Mouse (Mus musculus) R1 (cell line): ENCODE data around the gene Dnajb2.
A peak's percentile ranks its signal among the peaks of the same experiment; 100 is the strongest.

Source experiments
- DNase-seq: peaks from one replicate; pipeline ENCODE4 v3.0.0-alpha.2; 2018; ENCODE audit warnings: low read depth, low spot score

The Dnajb2 gene

DNA sequence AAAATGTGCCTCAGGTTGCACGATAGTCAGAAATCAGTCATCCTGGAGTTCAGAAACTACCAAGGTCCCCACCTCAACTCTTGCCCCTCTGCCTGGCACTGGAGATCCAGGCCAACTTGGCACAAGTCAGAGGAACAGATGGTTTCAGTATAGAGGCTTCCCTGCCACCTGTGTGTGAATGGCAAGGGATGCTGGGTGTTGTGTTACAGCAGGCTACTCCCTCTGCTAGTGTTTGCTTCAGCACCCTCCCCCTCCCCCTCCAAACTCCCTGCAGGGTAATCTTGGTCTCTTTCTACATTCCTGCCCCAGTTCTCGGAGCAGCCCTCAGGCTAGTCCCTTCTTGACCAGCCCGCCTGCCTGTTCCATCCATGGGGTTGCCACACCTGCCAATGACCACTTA is 14.3 kb downstream of the Dnajb2 start:
- DNase-seq = no peak

DNA sequence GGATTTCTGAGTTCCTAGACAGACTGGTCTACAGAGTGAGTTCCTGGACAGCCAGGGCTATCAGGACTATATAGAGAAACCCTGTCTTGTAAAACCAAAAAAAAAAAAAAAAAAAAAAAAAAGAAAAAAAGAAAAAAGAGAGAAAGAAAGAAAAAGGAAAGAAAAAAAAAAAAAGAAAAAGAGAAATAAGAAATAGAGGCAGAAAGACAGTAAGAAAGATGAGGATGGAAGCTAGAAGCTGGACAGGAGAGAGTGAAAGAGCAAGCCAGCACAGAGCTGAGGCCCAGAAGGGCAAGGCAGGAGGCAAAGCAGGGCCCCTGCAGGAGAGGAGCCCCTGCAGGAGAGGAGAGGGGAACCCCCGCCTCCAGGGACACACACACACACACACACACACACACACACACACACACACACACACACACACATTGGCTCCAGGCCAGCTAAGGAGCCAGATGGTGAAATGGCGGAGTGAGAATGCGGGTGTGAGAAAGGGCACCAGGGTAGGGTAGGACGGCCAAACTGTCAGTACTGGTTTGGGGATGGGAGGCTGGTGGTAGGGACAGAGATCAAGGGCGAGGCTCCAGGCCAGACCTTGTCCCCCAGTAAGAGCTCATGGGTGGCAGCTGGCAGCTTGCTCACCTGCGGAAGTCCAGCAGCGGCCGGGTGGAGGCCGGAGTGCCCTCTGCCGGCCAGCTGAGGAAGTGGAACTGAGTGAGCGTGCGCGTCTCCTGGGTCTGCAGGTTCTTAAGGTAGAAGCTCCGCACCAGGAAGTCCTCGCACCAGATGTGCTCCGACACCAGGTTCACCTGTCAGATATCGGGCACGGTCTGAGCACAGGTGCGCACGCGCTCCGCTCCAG is 15.1 kb downstream of the Dnajb2 start:
- DNase-seq = peak; percentile 83

DNA sequence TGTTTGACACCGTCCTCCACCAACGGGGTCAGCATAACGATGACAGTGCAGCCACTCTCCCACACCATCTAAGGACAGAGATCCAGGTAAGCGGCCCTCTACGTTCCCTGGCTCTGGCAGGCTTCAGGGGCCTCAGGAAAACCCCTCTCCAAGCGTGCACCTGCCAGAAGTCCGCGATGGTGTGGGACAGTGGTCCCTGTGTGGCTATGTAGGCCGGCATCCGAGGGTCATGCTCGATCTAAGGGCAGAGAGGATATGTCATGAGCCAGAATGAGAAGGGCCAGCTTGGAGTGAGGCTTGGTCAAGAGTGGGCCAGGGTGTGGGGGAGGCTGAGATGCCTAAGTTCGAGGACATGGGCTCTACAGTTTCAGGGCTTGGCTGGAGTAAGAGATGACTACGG is 16.1 kb downstream of the Dnajb2 start:
- DNase-seq = no peak

DNA sequence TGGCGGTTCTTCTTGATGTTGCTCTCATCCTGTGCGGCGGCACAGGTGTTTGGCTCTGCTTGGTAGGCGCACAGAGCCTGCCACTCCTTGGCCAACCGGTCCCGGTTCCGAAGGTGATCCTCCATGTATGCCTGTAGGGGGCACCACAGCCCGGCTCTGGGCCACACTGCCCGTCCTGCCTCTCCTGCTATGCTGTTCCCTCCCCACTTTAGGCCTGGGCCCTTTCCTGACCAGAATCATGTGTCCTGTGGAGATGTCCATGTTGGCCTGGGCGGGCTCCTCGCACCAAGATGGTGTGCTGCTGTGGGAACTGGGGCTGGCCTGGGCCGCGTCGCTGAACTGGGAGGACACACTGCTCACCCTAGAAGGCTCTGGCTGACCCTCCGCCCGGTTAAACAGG is 16.8 kb downstream of the Dnajb2 start:
- peak; percentile 58 for DNase-seq

DNA sequence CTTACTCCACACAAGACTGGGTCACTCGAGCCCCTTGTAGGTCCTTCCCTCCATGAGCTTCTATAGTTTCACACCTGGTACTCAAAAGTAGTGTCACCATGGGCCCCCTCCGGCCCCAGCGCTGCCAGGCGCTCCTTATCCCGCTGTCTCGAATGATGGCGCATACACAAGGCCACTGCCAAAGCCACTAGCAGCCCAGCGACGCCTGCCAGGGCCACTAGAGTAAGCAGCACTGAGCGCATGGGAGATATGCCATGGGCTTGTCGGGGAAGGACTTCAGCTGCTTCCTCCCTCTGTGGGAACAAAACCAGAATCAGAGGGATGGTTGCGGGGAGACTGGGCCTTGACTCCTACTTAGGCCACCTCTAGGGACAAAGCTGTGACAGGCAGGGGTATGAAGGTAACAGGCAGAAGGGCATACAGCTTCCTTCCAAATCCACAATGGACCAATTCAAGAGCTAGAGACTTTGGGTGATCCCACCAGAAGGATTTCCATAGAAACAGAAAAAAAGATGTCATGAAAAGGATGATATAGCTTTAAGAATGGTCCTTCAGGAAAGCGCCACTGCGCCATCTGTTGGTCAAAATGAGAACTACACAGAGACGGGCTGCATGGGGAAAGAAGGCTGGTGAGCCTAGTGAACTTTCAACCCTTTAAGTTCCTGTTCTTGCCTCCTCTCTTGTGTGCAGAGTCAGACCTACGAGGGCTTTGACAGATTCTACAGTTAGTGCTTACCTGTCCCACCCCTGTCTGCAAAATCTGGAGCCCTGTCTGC is 17.8 kb downstream of the Dnajb2 start:
- peak; percentile 79 for DNase-seq

DNA sequence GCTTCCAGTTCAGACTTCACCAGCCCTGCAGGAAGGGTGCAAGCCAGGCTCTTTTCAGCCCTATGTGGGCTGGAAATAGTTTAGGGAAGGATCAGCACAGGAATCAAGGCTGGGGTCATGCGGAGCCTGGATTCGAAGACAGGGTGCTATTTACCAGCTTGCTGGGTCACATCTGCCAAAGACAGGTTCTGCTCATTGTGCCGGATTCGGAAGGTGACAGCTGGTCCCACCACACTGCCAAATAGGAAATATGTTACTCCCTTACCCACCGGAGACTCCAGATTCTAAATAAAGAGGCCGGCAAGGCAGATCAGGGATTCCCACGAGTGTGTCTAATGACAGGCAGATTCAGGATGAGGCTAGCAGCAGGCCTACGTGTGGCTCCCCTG is 18.4 kb downstream of the Dnajb2 start:
- DNase-seq = no peak

DNA sequence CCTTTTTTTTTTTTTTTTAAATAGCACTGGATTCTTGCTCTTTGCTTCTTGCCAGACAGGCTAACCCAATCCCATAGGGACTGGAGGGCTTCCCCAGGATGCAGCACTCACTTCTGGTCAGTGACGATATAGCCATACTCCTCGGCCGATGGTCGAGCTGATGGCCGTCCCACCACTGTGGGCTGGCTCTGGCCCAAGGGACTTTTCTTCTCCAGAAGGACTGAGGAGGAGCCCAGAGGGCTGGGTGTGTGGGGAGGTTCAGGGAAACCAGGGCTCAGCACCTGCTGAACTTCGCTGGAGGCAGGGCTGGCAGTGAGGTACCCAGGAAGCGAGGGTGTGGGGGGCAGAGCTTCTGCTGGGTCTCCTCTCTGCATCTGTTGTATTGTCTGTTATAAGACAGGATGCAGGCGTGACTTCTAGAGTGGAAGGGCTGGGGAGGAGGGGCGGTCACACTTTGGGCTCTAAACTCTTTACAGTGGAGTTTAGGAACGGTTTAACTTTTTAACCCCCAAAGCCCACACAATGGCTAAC is 19.4 kb downstream of the Dnajb2 start:
- no peak for DNase-seq

DNA sequence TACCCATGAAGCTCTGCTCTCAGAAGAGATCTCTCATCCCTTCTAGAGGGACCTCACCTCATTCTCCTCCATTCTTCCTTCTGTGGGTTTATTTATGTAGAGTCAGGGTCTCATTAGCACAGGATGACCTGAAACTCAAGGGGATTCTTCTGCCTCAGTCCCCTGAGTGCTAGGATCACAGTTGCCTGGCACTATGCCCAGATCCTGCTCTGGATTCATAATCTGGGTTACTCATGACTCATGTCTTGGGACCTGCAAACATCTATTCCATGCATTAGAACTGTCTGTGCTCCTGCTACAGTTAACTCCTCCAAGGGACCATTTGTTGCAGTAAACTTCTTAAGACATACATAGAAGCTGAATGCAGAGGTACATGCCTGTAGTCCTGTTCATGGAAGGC is 25.1 kb downstream of the Dnajb2 start:
- DNase-seq = no peak

DNA sequence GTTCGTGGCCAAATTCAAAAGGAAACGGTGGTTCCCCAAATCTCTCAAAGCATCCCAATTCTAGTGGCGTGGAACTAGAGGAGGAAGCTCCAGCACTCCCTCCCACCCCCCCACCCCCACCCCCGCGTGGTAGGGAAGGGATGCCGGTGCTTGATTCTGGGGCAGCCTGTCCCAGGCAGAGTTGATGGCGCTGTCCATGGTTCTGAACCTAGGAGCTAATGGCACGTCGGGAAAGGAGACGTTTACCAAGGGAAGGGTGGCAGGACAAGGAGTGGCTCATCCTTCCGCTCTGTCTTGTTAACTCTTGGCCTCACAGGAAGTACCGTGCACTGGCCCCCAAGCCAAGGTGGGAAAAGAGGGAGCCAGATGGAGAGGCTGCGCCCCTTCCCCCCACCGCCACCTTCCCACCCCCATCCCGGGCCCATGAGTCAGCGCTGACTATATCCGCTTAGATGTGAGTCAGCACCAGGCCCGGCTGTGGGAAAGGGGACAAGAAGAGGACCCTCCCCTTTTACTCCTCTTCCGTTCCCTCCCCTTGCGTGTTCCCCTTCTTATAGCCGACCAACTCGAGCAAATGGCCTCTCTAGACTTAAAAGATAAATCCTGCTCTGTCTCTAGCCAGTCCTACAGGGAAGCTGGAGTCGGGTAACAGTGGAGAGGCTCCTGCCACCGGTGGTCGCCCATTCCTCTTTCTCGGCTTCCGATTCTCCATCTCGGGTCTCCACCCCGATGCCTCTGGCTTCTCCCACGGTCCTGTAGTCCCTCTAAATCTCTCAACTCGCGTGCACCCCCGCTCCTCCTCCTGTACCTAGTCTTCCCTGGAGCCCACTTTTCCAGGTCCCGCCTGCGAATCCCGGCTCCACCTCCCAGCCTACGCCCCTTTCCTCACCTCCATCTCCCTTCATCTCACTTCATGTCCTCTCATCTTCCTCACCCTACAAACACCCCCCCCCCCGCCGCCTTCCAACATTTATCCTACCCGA is 27.1 kb downstream of the Dnajb2 start:
- peak; percentile 90 for DNase-seq

DNA sequence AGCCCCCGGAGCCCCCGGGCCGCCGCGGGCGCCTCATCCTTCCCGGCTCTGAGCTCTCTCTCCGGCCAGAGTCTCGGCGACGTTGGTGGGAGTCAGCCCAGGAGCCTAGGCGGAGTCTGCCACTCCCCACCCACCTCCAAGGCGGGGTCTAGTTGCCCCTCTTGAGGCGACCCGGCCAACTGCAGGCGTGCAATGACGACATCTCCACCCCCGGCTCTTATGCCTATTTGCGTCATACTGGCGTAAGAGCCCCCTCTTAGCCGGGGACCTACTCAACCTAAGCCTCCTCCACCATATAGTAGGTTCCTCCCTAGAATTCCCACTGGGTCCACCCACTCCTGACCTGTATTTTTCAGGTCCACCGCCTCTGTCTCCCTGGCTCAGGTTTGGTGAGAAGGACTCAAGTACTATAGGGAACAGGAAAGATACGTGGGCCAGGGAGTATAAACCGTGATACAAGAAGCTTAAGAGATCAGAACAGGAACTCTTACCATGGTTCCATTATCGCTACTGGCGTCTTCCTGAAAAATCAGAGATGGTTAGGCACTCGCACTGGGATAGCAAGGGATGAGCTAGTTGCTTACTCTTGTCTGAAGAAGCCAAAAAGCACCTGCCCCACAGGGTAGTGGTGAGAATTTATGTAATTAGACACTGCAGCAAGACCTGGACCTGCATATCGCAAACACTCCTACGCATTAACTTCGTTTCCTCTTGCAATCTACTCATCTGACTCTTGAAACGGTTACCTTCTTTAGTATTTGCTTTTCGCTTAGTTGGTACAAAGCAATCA is 28.1 kb downstream of the Dnajb2 start, which contains the start of gene Ptprn:
TSS of gene Ptprn (minus strand) at position 412 of the 790 bp plus-strand sequence.
- DNase-seq = peak; percentile 84

DNA sequence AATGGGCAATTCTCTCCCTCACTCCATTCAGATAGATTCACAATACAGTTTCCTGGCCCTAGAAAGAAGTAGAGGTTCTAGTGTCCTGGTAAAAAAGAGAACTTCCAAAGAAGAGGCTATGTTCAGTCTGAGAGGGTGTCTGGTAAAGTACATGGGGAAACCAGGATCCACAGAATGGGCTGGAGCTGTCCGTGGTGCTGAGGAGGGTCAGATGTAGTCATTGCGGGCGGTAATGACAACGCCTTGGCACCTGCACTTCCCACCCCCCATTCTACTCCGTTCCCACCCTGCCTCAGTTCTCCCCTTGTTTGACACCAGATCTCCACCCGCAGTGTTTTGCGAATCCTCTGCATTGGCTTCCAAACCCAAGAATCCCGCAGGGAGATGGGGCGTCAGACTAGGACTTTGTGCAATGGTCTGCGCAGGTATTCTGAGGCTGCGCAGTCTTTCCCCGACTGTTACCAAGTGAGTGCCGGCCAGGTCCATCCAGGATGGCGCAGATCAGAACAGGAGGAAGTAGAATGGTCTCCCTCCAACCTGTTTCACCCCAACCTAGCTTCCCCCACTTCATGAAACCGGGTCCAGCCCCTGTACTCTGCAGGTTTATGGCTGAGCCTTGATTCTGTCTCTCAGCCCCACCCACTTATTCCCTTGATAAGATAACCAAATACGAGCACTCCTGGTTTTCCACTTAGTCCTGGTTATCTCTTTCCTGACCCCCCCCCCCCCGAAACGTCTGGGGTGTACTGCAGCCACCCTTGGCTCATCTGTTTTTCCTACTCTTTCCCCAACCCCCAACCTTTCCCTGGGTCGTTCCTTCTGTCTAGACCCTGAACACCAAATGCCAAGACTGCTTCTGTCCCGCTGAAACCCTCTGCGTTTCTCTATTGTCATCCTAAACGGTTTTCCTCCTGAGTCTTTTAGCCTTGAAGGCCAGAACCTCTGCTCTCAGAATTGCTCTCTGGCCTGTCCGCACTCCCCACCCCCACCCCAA is 41.3 kb downstream of the Dnajb2 start:
- DNase-seq = peak; percentile 76

DNA sequence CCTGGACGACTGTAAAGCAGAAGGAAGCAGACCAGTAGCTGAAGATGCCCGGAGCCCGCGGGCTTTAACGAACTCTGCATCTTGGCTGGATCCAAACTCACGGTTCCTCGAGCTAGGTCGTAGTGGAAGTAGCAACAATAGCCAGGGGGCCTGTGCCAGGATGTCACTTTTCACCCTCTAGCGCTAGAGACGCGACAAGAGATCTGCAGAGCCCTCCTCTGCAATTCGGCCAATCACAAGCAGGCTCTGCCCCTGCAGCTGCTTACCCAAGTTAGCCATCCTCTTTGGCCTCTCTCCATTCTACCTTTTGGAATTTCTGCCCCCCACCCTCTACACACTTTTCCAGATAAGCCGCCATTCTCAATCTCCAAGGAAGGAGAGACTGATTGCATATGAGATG is 42.0 kb downstream of the Dnajb2 start, which contains the start of gene Resp18:
TSS of gene Resp18 (minus strand) at position 188 of the 400 bp plus-strand sequence.
- DNase-seq = no peak

DNA sequence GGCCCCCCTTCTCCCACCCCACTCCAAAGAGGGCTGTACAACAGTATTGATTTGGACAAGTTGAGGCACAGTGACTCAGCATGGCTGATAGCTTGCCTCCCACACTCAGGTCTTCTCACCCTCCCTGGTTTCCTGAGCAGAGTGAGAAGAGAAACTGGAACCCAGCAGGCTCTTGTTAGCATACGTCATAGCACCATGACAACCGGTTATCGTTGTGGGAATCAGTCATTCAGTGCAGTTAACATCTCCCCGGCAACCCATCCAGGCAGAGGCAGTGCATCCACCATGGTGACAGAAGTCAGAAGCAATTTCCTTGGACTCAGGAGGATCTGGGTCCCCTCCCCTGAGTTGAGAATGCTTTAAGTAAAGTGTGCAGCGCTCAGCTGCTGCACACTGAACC is 46.8 kb downstream of the Dnajb2 start:
- DNase-seq = peak; percentile 52

DNA sequence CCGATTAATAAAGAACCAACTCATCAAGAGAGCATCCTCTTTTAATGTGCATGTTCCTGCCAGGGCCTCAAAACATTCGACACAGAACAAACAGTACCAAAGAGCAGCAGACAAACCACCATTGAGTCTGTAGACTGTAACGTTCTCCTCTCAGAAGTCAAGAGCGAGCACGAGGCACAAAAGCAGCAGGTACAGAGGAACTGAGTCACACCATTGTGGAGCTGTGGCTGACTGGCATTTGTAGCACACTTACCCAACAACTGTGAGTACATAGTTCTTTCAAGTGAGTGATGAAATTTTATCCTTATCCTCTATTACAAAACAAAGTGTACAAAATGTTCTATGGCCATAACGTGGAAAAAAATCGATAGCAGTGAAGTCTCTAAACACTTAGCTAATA is 48.7 kb downstream of the Dnajb2 start:
- no peak for DNase-seq

DNA sequence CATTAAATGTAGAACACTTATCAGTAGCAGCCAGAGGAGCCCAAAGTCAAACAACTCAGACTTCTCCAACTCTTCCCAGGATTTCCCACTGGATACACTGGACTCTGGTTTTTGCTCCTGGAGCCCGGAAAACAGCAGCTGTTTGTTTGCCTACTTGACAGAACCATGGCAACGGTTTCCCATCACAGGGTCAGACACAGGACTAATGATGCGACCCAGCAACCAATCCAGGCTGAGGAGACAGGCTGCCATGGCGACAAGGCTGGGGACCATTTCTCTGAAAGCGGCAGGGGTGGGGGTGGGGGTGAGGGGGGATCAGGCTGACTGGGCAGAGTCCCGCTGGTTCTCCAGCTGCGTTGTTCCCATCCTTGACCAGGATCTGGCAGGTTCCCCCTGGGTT is 53.2 kb downstream of the Dnajb2 start:
- DNase-seq = peak; percentile 21

DNA sequence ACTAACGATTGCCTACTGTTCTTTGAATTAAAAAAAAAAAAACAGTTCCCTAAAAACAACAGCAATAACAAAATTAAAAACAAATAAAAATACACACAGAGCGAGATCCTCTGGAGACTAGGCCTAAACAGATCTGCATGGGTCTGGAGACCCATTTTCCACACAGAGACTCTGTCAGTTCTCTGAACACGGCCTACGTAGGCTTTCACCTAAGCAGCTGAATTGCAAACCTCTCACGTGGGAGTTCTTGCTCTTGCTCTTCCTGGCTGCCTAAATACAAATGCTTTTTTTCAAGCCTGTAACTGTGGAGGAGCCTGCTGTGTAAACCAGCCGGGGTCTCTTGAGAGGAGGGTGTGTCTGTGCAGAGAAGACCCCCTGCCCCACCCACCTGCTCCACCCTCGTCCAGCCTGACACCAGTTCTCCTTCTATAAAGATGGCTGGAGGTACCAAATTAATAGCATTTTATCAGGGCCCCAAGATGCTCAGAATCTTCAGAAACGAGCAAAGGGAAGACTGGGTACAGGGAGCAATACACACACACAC is 53.8 kb downstream of the Dnajb2 start:
- no peak for DNase-seq

DNA sequence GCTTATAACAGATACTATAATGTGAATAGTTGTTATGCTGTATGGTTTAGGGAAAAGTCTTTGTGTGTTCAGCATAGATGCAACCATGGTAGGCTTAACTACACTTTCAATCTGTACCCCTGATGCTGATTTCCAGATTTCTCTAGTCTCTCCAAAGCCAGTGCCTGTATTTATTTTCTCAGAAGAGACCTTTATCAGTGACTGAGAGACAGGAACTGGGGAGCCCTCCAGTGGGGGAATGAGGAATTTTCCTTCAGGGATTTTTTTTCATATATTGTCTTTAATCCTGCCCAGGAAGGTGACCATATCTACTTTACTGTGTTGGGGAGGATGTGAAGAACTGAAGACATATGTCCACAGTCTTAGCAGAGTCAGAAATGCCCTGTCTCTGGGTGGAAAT is 54.4 kb downstream of the Dnajb2 start:
- peak; percentile 44 for DNase-seq

DNA sequence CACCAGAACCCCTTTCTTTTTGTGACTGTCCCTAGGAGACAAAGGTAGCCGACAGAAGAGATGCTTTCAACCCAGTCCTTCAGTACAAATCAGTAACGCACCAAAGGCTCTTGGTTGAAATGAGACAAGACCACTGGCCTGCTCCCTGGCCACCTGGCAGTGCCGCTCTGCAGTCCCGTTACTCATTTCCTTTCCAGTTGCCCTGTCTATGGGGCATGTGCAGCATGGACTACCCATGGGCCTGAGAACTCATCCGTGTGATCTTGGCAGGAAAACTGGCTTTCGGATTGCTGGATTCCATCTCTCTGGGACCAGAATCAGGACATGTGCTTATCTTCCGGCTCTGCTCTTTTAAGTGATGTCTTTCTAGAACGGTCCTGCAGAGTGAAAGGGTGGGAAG is 55.1 kb downstream of the Dnajb2 start:
- no peak for DNase-seq
